Mouse (Mus musculus) bone marrow, adult 2 months (tissue): ENCODE results near the gene Tgfbr3. TPM values are rescaled to one million over a fixed set of nuclear protein-coding genes. Genes with fewer than 3 reads are reported as not detected.

Source experiments
- H3K27ac ChIP-seq: fragments of 200-500 bp; 2 replicates; pipeline ENCODE4 v1.5.1; 2012; ENCODE audit warnings: low read depth, mild to moderate bottlenecking, control low read depth, inconsistent platforms, low read length; ENCODE audit not compliant: control insufficient read depth, poor library complexity, insufficient read depth
- H3K4me1 ChIP-seq: fragments of 200-500 bp; 2 replicates; pipeline ENCODE4 v1.6.1; 2011; ENCODE audit warnings: low read length; ENCODE audit not compliant: control insufficient read depth, insufficient read depth
- H3K4me3 ChIP-seq: fragments of 200-500 bp; replicated peaks from 2 replicates; pipeline ENCODE3; 2011; ENCODE audit warnings: mild to moderate bottlenecking, low read depth, low read length, control low read depth; ENCODE audit not compliant: control insufficient read depth
- CTCF ChIP-seq: fragments of 200-500 bp; IDR thresholded peaks from 2 replicates; pipeline ENCODE4 v1.5.1; 2011; ENCODE audit warnings: low read length, control low read depth; ENCODE audit not compliant: control insufficient read depth, insufficient read depth
- POLR2A ChIP-seq: fragments of 200-500 bp; IDR thresholded peaks from 2 replicates; pipeline ENCODE4 v1.6.1; 2011; ENCODE audit warnings: low read depth, mild to moderate bottlenecking, control low read depth, low read length, borderline replicate concordance; ENCODE audit not compliant: control insufficient read depth
- WGBS: fragments of 180-500 bp; shearing (Covaris S2); methylation state at CpG from one replicate; pipeline ENCODE4 v1.1.7; 2018; 5-methylcytosine and 5-hydroxymethylcytosine counted together
- polyA plus RNA-seq: library from polyadenylated mRNA; stranded (reverse); fragments of >200 nt; gene quantifications from 2 replicates; pipeline ENCODE4 v1.2.4, GENCODE M21; 2011; ENCODE audit warnings: low replicate concordance; ENCODE audit not compliant: missing spikeins, insufficient read depth, insufficient read length

The Tgfbr3 gene
- polyA plus RNA-seq, 1 experiment, result 7.4 TPM

DNA sequence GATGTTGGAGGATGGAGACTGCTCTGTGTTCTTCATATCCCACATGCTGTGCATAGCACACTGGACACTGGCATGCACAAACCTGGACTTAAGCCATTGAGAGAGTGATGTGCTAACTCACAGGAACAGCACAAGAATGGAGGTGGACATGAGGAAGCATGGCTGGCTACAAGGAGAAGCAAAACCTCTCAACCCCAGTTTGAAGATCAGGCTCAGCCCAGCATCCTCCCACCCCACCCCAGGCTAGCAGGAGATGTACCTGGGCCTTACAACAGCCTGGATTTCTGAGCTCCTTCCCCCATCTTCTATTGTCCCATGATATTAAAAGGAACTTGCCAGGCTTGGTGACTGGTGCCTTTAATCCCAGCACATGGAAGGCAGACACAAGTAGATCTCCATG lies 126.1 kb downstream of the Tgfbr3 start:
- no peak overlapping the region for H3K4me3 ChIP-seq
- TF ChIP-seq CTCF (no peak), POLR2A (no peak)
- H3K27ac ChIP-seq, result no peak overlapping the region
- H3K4me1 ChIP-seq, result no peaks in the 10 kb centered on the region; the same call in 1 of the 2 replicates

DNA sequence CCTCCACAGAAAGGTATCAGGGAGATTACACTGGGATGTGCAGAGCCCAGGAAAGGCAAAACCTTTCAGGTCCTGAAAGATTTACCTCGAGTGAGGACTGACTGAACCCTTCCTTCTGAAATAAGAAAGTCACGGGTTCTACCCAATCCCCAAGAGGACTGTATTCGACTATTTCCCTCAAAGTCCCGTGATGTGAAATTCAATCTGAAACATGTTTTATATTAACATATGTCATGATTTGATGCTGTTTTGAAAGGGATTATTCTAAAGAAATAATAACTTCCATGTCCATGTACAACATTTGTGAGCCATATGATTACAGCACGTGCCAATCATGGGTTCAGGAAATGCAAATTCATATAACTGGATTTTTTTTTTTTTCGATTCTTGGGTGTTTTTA lies 126.6 kb downstream of the Tgfbr3 start:
- TF ChIP-seq CTCF (no peak), POLR2A (no peak)
- H3K4me3 ChIP-seq, result no peak overlapping the region
- H3K4me1 ChIP-seq, result no peaks in the 10 kb centered on the region; the same call in 1 of the 2 replicates
- WGBS, result 80% methylated on average over 6 of the region's 6 CpGs
- no peak overlapping the region for H3K27ac ChIP-seq

DNA sequence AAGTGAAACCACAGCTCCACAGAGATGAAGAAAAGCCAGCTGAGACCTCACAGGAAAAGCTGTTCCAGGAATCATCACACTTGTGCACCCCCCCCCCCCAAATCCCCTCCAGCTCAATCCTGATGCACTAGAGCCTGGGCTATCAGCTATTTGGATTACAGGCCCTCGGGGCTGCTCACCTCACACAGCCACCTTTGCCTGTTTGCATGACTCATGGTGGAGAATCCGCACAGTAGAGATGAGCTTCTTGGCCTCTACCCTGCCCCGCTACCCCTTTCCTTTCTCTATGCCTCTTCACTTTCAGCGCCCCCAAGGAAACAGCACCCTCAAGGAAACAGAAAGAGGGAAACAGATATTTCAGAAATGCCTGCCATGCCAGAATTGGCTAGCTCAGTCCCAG lies 127.1 kb downstream of the Tgfbr3 start:
- Histone ChIP-seq H3K27ac (no peak overlapping the region), H3K4me3 (no peak overlapping the region), H3K4me1 (no peaks in the 10 kb centered on the region; the same call in 1 of the 2 replicates)
- TF ChIP-seq POLR2A (no peak), CTCF (no peak)
- WGBS, result 63% methylated on average over 4 of the region's 4 CpGs

DNA sequence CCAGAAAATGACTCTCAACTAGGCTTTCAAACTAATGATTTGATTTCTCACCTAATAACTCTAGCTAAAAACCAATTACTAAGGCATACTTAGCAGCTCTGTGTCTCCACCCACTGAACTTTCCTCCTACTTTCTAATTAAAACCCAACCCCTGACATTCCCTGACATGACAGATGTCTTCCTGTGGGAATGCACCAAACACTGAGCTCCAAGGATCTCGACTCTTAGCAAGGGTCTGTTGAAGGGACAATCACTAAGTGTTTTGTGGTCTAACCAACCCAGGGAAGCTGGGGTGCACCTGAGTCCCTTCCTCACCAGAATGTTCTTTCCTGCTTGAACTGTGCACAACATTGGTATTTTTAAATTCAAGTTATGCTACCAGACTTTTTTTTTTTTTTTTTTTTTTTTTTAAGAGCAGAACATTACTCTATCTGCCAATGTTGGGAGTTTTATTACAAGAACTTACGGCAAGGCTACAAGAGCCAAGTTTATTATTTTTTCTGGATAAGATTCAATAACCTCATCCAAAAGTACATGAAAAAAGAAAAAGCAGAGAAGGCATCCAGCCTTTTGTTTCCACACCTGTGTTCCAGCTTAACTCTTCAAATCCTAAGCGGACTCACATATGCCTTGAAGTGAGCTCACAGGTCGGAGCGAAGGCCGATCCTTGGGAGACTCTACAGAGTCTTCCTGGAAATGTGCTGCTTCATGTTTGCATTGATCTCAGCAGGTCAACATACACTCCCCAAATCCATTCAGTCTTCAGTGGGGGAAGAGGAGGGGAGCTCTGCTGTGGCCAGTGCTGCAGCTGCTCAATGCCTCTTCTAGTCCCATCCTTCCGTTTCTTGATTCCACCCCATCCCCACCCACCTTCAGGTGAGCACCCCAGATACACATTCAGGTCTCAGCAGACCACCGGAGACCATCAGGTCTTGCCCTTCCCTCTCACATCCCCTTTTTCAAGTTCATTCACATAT lies 129.2 kb downstream of the Tgfbr3 start:
- Histone ChIP-seq H3K4me1 (no peaks in the 10 kb centered on the region; the same call in 1 of the 2 replicates), H3K4me3 (no peak overlapping the region), H3K27ac (no peak overlapping the region)
- TF ChIP-seq CTCF, result no peak
- no peak for TF ChIP-seq POLR2A
- 82% methylated on average over 8 of the region's 8 CpGs for WGBS

DNA sequence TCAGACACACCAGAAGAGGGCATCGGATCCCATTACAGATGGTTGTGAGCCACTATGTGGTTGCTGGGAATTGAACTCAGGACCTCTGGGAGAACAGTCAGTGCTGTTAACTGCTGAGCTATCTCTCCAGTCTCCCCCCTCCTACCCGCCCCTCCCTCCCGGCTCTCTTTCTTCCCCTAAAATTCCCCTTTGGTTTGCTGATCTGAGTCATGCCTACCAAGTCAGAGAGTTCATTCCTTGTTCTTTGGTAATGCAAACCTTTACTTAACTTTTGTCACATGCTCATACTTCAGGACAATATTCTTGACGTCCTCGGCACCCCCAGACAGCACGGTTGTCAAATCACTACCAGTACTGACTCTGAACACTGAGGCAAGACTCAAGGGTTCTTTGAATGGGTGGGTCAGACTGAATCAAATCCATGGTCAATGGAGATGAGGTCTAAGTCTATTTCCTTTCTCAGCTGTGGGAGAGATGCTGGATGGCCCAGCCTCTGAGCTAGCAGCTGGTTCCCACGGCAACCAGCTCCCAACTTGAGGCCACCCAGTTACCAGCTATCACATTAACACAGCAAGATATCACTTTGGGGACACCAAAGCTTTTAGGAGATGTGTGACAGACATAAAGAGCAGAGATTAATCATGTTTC lies 130.8 kb downstream of the Tgfbr3 start:
- no peak overlapping the region for H3K4me3 ChIP-seq
- H3K27ac ChIP-seq, result no peak overlapping the region
- WGBS, result 88% methylated on average over 7 of the region's 7 CpGs
- TF ChIP-seq CTCF (no peak), POLR2A (no peak)
- no peaks in the 10 kb centered on the region for H3K4me1 ChIP-seq

DNA sequence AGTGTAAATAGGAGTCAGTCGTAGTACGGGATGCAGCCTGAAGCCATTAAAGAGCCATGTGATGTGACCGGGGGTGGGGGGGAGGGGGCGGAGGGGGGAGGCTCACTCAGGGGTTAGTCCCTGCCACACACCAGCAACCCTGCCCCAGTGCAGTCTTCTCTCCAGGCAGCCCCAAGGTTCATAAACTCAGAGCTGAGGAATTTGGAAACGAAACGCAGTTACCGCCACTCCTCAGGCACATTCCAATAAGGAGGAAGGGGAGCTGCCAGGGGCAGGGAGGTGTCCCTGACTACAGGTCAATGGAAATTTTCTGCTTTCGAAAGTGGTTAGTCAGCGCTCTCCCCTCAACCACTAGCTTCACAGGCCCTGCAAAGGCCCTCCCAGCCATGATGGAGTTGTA lies 132.0 kb downstream of the Tgfbr3 start:
- TF ChIP-seq CTCF (no peak), POLR2A (no peak)
- WGBS, result 92% methylated on average over 9 of the region's 9 CpGs
- Histone ChIP-seq H3K4me3 (no peak overlapping the region), H3K27ac (no peak overlapping the region), H3K4me1 (no peaks in the 10 kb centered on the region)

DNA sequence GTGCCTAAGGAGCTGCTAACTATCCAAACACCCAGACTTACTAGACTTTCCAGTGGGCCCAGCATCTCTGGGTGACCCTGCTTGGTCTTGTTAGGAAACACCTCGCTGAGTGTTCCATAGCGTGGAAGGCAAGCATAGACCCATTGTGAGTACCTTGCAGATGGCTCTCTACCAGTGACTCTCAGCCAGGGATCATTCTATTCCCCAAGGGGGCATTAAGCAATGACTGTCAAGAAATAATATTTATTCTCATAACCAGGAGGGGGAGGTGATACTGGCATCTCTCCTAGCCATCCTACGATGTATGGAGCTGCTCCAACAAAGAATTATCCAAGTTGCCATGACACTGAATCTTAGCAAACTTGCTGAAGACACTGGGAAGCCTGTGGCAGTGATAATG lies 133.3 kb downstream of the Tgfbr3 start:
- 89% methylated on average over 3 of the region's 3 CpGs for WGBS

DNA sequence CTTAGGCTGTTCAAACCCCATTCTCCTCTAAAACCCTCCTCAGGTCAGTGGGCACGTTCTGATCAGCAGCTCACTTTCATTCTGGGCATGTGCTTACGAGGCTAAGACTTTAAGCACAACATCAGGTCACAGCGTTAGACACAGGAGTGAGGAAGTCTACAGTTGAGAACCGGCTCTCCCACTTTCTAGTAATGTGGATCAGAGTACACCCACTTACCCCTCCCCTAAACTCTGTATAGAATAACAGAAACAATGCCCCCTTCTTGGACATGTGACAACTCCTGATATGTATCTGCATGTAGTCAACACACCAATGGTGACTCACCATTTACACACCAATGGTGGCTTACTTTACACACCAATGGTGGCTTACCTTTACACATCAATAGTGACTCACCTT lies 136.4 kb downstream of the Tgfbr3 start:
- H3K4me1 ChIP-seq, result no peaks in the 10 kb centered on the region; the same call in none of the 2 replicates
- H3K27ac ChIP-seq, result no peak overlapping the region
- no peak overlapping the region for H3K4me3 ChIP-seq
- WGBS, result 81% methylated on average over 4 of the region's 4 CpGs
- TF ChIP-seq POLR2A (no peak), CTCF (no peak)

More for the DNA sequence above, 133.3 kb downstream of the Tgfbr3 start:
- TF ChIP-seq POLR2A, result no peak
- TF ChIP-seq CTCF, result no peak
- Histone ChIP-seq H3K4me1 (no peaks in the 10 kb centered on the region; the same call in 1 of the 2 replicates), H3K4me3 (no peak overlapping the region), H3K27ac (no peak overlapping the region)
